Mouse (Mus musculus) retina, embryonic 14.5 days (tissue): ENCODE results near the gene Rab3il1.
A peak's percentile ranks its signal among the peaks of the same experiment; 100 is the strongest.

Source experiments
- DNase-seq: peaks from one replicate; pipeline ENCODE4 v3.0.0-alpha.2; 2015; ENCODE audit warnings: low spot score

Rab3il1 gene

DNA sequence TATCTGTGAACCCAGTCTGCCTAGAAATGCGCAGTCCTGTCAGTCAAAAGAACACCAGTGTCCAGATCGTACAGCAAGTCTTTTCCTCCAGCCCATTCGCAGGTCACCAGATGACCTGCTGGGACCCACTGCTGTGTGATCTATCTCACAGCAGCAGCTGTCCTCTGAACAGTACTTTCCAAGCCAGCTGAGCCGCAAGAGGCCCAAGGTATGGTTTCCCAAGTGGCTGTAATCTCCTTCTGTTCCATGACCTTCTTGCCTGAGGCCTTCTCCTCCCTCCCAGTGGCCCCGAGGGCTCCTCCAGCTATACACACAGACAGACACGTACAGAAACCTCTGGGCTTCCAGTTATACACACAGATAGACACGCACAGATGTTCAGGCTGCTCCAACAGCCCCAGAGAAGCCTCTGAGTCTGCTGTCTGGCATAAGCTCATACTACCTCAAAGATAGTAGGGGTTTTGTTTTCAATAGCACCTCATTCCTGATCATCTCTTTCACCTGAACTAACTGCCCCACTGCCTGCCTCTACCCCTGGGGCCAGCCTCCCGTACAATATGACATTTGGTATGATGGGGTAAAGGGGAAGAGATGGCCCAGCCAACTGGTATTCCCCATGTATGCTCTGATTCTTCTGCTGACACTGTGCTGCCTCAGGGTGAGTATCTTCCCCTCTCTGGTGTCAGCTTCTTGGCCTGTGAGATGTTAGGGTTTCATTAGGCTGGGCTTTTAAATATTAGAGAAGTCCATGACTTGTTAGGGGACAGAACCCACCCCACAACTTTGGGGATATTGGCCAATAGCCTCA is 59.5 kb downstream of the Rab3il1 start:
- peak; percentile 24 for DNase-seq

DNA sequence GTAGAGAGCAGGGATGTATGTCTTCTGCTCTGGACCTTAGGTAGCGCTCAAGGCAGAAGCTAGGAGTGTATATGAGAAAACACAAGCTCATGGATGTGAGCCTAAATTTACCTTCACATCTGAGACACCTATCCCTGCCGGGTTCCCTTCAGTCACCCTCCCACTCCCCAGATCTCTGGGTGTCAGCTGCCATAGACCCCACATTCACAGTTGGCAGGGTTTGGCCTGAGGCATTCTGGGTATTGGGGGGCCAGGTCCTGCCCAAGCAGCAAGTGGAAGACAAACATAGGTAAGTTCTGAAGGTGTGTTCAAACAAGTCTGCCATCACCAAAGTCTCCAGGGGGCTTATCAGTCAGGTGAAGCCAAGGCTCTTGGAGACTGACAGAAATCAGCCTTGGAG is 60.2 kb downstream of the Rab3il1 start:
- DNase-seq: no peak

DNA sequence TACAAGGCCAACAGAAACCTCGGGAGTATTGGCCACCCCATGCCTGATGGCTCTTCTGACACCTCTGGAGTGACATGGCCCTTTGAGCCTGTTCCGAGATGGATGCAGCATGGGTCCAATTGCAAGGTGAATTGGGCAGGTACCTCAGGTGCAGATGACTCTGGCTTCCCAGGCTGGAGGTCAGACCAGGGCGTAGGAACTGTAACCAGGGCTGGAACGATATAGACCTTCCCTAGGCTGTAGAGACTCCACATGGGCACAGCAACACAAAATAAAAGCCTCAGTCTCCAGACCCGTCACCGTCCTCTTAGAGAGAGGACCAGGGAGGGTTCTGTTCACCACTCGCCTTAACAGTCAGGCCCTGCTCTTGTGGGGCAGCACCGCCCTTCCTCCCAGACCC is 60.8 kb downstream of the Rab3il1 start:
- no peak for DNase-seq

DNA sequence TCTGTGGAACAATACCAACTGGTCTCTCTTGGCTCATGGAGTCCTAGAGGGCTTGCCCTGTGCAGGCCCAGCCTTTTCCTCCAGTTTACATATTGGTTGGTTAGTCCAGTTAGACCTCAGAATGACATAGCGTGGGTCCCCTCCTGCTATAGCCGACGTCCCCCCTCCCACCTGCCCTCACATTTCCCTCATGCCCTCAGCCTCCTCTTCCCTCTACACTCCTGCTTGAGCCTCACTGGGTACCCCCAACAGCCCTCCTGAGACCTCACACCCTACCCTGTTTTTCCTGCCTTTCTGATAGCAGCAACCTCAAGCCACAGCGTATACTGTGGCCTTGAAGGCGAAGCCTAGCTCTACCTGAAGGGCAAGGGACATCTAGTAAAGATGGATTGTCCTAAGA is 61.4 kb downstream of the Rab3il1 start:
- DNase-seq: no peak

DNA sequence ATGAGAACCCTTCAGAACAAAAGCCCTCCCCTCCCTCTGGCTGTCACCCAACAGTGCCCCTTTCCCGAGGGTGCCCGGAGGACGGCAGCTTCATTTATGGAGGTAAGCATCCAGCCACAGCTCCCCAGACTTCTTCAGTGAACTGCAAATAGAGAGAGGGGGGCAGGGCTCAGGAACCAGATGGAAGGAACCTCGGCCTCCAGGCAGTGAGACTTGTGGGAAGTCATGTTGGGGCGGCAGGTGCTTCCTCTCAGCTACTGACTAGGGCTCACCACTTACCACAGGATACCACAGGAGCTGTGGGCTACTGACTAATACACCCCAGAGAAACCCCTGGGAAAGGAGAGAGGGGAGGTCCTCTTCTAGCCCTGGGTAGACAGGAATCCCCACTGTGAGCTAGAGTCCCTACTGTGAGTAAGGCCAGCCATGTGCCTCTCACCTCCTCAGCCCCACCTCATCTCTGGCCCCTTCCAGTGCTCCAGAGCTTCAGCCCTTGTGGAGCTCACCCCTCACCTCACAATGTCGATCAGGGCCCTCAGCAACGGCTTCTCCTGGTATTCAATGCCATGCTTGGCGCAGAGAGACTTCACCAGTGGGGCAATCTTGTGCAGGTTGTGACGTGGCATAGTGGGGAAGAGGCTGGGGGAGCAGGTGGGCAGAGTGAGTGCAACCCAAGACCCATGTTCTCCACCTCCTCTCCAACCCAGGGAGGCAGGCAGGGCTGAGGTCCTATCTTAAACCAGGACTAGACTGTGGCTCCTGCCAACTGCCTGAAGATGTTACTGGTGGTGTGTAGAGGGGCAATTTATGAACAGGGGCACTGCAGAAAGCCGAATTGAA is 62.9 kb downstream of the Rab3il1 start:
- DNase-seq: no peak

DNA sequence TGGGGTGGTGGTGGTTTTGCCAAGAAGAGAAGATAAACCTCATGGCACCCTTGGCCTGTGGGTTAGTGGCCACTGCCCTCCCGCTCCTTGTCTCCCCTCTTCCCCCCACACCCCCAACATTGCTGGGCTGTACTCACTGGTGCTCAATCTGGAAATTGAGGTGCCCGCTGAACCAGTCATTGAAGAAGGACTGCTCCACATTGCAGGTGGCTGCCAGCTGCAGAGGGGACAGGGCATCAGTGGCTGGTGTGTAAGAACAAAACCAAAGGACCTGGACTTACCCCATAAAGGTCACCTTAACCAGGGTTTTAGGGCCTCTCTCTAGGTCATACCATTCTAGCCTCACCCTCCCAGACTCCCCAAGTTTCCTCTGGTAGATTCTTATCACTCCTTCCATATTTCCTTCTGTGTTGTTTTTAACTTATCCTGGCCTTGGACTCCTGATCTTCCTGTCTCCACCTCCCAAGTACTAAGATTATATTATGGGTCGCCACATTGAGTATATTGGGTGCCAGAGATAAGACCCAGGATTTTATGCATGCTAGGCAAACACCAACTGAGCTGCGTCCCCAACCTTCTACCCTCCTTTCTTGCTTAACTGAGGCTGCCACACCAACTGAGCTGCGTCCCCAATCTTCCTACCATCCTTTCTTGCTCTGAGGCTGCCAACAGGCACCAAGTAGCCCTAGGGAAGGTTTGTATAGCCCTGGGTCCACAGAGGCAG is 64.2 kb downstream of the Rab3il1 start:
- DNase-seq: no peak

DNA sequence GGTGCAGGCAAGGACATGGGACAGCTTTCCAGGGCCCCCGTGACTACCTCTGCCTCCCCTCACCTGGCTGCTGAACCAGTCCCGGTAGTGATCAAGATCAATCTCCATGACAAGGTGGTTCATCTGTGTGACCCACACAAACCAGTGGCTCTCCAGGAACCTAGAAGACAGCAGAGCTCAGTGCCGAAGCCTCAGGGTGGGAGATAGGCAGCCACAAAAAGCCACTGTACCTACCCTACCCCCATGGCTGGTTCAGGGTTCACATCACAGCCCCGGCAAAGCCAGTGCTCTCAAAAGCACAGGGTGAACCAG is 64.7 kb downstream of the Rab3il1 start:
- DNase-seq: no peak

DNA sequence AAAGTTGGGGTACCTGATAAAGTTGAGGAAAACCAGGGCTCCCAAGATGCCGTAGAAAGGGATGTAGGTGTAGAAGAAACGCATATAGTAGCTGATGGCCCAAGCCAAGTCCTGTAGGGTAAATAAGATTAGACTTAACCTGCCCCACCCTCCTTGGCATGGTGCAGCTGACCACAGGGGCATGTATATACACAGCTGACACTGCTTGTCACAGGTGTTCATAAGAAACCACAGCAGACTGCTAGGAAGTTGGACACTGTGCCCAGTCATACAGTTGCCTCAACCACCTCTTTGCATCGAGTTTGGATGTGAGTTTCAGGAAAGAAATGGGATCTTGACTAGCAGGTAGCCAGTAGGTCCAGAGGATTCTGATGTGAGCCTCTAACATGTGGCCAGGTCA is 65.0 kb downstream of the Rab3il1 start:
- DNase-seq: no peak

DNA sequence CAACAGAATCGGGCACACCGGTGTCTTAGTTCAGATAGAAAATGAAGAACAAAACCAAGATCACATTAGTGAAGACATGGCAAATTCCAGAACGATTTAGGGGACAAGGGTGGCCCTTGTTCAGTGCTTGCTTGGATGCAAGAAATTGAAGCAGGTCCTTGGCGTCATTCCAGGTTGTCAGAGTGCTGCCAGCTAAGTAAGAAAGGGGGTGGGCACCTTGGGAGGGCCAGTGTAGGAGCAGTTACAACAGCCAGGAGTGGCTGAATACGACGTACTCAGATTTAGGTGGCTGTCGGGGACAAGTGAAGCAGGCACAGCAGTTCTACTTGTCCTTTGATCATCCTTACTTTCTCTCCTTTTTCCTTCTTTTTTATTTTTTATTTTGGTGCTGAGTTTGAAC is 66.2 kb downstream of the Rab3il1 start:
- no peak for DNase-seq

DNA sequence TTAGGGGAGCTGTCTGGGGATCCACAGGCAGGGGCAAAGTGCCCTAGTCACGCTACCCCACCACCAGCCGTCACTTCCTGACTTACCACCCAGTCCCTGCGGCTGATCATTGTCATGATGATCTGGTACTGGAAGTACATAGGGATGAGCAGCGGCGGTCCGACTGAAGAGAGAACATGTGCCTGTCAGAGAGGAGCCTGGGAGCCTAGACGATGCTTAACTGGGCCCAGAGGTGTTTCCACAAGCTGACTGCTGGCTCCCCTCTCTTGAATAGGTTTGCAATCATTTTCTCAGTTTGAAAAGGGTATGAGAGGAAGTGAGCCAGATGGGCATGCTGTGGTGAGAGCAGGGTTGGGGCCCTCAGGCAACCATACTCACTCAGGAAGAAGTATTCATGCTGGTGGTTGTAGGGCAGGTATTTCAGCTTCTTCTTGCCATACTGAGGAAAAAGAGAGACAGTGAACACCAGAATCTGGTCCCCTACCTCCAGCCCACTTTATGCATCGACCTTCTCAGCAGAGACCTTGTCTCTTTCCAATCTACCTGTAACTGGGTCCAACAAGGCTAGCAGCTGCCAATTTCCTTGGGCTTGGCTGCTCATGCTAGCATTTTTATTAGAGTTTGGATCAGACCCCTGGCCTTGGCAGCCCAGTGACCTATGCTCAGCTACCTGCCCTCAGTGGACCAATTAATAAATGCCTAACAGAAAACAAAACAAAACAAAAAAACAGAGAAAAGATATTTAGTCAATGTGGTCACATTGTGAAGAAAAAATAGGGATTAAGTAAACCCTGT is 68.9 kb downstream of the Rab3il1 start:
- no peak for DNase-seq

DNA sequence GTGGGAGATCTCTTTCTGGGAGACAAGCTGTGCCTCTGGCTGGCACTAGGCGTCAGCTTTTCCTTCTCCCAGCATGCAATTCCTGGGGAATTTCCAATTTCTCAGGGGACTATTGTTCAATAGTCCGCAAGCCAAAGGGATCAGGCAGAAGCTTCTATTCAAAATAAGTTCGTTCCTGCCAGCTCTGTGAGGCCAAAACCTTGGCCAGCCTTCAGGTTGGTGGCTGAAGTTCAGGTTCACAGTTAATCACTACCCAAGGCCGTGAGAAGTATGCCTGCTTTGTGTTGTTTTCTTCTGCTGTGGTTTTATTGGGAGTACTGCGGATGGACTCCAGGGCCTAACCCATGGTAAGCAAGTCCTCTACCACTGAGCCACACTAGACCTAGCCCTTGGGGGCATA is 69.7 kb downstream of the Rab3il1 start:
- DNase-seq: no peak

DNA sequence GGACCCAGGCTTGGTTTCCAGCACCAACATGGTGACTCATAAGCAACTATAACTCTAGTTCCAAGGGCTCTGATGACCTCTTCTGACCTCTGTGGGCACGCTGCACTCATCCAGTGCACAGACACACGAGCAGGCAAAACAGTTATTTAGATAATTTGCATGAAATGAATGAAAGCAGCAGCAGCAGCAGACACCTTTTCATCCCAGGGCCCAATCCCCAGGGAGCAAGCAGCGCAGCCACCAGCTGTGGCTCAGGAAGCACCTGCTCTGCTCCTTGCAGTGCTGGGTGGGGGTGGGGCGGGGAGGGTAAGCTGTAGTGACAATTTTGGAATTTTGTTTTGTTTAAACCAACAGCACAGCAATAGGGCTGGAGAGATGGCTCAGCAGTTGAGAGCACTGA is 70.4 kb downstream of the Rab3il1 start:
- no peak for DNase-seq

DNA sequence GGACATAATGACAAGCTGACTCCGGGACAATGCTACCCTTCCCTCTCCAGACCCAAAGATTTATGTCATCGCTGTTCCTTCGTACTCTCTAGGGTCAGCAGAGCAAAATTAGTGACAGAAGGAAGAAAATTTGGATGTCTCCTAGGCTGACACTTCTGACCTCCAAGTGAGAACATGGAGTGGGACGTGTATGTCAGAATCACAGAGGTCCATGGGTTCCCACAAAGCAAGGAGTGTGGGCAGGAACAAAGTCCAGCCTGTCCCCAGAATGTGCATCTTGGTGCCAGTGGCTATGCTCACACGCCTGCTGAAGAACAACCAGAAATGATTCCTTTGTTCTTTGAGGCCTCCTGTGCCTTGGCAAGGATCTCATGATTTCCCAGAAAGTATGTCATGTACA is 71.7 kb downstream of the Rab3il1 start:
- DNase-seq: no peak

DNA sequence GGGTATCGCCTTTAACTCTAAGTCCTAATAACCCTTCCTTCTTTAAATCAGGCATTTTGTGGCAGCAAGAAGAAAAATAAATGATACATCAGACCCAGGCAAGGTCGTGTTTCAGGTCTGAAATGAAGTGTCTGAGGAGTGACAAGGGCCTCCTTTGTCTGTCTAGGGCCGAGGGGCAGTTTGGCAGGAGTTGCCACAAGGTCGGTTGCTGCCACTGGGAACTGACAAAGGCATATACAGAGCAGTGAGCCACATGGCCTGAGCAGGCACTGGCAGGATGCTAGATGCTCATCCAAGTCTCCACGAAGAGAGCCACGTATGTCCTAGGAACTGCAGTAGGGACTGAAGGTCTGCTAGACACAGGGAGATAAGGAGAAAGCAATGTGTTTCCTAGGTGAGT is 76.9 kb downstream of the Rab3il1 start:
- DNase-seq: no peak

DNA sequence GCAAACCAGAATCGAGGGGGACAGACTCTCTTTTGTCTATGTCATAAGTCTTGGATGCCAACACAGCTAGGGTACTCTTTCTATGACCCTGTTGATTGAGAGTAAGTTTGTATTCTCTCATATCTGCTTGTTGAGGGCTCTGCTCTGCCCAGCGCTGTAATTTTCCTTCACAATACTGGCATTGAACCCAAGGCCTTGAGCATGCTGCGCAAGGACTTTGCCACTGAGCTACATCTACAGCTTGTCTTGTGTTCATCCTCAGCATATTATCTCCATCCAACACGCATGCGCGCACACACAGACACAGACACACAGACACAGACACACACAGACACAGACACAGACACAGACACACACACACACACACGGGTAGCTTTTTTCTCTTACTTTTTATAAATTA is 78.9 kb downstream of the Rab3il1 start:
- DNase-seq: no peak

DNA sequence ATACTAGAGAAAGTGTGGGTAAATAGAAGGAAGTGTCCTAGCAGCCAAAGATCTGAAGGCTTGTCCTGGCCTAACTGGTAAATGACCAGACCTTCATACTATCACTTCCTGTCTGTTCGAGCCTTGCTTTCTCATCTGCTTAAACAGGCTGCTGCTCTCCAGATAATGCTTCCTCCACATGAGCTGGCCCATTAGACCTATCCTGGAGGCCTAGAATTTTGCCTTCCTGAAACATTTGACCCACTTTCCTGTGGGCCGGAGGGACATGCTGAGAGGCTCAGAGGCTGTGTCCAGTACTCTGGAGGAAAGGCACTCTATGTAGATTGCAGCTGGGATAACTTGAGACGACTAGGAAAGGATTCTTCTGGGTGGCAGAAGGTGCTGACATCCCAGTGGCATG is 80.6 kb downstream of the Rab3il1 start:
- no peak for DNase-seq

DNA sequence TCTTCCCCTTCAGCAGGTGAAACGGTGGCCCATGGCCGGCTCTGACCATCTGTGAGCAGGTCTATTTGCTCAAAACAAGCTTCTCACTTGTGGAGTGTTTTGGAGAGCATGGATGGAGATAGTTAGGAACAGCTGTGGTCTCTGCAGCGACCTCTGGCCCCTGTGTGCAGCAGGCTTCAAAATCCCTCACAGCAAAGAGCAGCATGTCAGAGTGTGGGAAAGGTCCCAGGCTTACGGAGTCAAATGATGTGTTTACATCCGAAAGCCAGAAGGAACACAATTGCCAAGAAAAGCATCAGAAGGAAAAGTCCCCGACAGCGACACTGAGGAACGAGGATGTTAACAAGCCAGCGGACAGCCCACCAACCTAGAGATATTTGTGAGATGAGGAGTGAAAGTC is 84.0 kb downstream of the Rab3il1 start:
- DNase-seq: no peak

DNA sequence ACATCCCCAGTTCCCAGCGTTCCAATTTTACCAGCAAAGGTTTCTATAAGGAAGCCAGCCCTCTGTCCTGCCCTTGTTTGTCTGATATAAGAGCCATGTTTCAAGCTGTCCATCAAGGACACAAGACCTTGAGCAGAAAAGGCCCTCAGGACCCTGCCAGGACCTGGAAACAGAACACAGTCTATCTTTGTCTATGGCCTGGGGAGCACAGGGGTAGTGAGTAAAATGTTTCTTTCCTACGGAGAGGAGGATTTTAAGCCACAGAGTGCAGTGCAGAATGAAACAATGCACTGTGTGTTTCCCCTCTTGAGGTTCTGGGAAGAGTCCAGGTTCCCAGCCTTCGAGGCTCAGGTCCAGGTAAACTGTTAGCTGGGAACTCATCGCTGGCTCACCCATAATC is 85.5 kb downstream of the Rab3il1 start:
- DNase-seq: no peak
